Mouse (Mus musculus) midbrain, postnatal 0 days (tissue): ENCODE data around the gene Flad1. TPM values are rescaled to one million over a fixed set of nuclear protein-coding genes. Genes with fewer than 3 reads are reported as not detected.

Source experiments
- ATAC-seq: fragments of 200-750 bp; cut with Nextera tagmentation; 2 replicates; pipeline ENCODE4 v1.8.0; 2017; ENCODE audit warnings: moderate number of reproducible peaks, mild to moderate bottlenecking, moderate TSS enrichment, moderate library complexity; ENCODE audit not compliant: low FRiP score
- DNase-seq: peaks from one replicate; pipeline ENCODE4 v3.0.0-alpha.2; 2015; ENCODE audit warnings: low spot score
- H3K27ac ChIP-seq: fragments of 300-500 bp; sonication (generic); 2 replicates; pipeline ENCODE4 v1.5.1; 2014; ENCODE audit warnings: low read depth, mild to moderate bottlenecking, low read length, mixed read lengths
- H3K27me3 ChIP-seq: fragments of 300-500 bp; sonication (generic); 2 replicates; pipeline ENCODE4 v1.6.1; 2014; ENCODE audit warnings: low read length, control low read depth, mixed read lengths; ENCODE audit not compliant: insufficient read depth
- H3K36me3 ChIP-seq: fragments of 300-500 bp; sonication (generic); 2 replicates; pipeline ENCODE4 v1.6.1; 2014; ENCODE audit warnings: low read length, control low read depth, mixed read lengths; ENCODE audit not compliant: insufficient read depth
- H3K4me1 ChIP-seq: fragments of 300-500 bp; sonication (generic); 2 replicates; pipeline ENCODE4 v1.6.1; 2014; ENCODE audit warnings: mild to moderate bottlenecking, control low read depth, antibody characterized with exemption, low read length, mixed read lengths; ENCODE audit not compliant: insufficient read depth
- H3K4me2 ChIP-seq: fragments of 300-500 bp; sonication (generic); 2 replicates; pipeline ENCODE4 v1.6.1; 2014; ENCODE audit warnings: low read depth, mild to moderate bottlenecking, low read length, mixed read lengths; ENCODE audit not compliant: poor library complexity, severe bottlenecking
- H3K4me3 ChIP-seq: fragments of 300-500 bp; sonication (generic); 2 replicates; pipeline ENCODE4 v1.5.1; 2014; ENCODE audit warnings: low read depth, mild to moderate bottlenecking, low read length, moderate library complexity
- H3K9ac ChIP-seq: fragments of 300-500 bp; sonication (generic); replicated peaks from 2 replicates; pipeline ENCODE4 v1.6.1; 2014; ENCODE audit warnings: mild to moderate bottlenecking, low read length, moderate library complexity, mixed read lengths; ENCODE audit not compliant: poor library complexity, severe bottlenecking
- H3K9me3 ChIP-seq: fragments of 300-500 bp; sonication (generic); 2 replicates; pipeline ENCODE4 v1.6.1; 2016; ENCODE audit warnings: low read length, control low read depth
- CTCF ChIP-seq: IDR thresholded peaks from 2 replicates; pipeline ENCODE4 v1.5.1; 2016; ENCODE audit warnings: antibody characterized with exemption, mild to moderate bottlenecking
- WGBS: fragments of 180-500 bp; shearing (Covaris S2); extraction: QIAGEN DNeasy Blood & Tissue Kit; methylation state at CpG from one replicate; pipeline ENCODE4 v1.1.7; 2014; 5-methylcytosine and 5-hydroxymethylcytosine counted together
- polyA plus RNA-seq: library from polyadenylated mRNA; unstranded; fragments of >200 nt; fragmentation: Nextera tagmentation; extraction: Ambion mirVana; gene quantifications from 2 replicates; pipeline ENCODE4 v1.2.1, GENCODE M21; 2015
- total RNA-seq: library from RNA; depleted of rRNA; stranded (reverse); fragments of >200 nt; gene quantifications from 2 replicates; pipeline ENCODE4 v1.2.3, GENCODE M21; 2014

Flad1 gene
- total and polyA plus RNA-seq, 2 experiments from 2014 or later, result 26.0 to 34.1 TPM

DNA sequence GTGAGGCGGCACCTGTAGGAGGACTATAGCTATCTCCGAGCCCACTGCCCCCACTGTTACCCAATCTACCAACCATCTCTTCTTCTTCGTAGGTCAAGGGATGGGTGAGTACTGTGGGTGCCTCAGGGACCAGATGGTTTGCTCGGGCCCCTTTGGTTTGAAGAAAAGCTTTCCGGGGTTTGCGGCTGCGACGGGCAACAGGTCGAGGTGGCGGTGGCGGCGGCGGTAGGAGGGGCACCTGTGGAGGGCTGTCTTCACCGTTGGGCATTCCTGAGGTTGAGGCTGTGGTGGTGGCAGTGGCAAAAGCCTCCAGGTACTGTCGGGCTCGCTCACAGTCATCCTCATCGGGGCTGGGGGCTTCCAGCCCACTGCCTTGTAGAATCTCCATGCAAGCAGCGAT lies 31.0 kb downstream of the Flad1 start:
- H3K36me3 ChIP-seq, result no peaks in the 10 kb centered on the region
- 93% methylated on average over 18 of the region's 18 CpGs for WGBS
- ATAC-seq, result no peak

DNA sequence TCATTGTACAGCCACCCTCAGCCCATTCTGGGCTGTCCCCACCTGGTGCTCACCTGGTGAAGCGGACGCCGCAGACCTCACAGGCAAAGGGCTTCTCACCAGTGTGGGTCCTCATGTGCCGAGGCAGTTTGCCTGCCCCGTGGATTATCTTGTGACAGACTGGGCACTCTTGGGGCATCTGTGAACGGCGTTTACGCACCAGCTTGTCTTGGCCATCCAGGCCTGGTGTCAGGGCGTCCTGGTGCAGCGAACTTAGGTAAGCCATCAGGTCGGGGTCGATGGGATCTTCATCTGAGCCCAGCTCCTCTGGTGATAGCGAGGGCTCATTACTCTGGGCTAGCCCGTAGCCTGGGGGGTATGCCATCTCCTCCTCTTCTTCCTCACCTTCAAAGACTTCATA lies 31.4 kb downstream of the Flad1 start:
- H3K4me3 ChIP-seq, result no peak overlapping the region
- no peak overlapping the region for H3K9ac ChIP-seq
- H3K27me3 ChIP-seq, result no peaks in the 10 kb centered on the region
- H3K36me3 ChIP-seq, result no peaks in the 10 kb centered on the region
- H3K4me1 ChIP-seq, result no peaks in the 10 kb centered on the region
- no peak for TF ChIP-seq CTCF
- no peak overlapping the region for H3K27ac ChIP-seq
- H3K4me2 ChIP-seq, result no peak overlapping the region
- DNase-seq (no peak), ATAC-seq (no peak)
- H3K9me3 ChIP-seq, result no peaks in the 10 kb centered on the region
- WGBS, result 96% methylated on average over 14 of the region's 14 CpGs

More for the DNA sequence above, 31.0 kb downstream of the Flad1 start:
- no peak for DNase-seq
- H3K27me3 ChIP-seq, result no peaks in the 10 kb centered on the region
- no peak overlapping the region for H3K9ac ChIP-seq
- TF ChIP-seq CTCF, result no peak
- H3K4me1 ChIP-seq, result no peaks in the 10 kb centered on the region
- no peak overlapping the region for H3K27ac ChIP-seq
- no peaks in the 10 kb centered on the region for H3K9me3 ChIP-seq
- H3K4me2 ChIP-seq, result no peak overlapping the region
- H3K4me3 ChIP-seq, result no peak overlapping the region

DNA sequence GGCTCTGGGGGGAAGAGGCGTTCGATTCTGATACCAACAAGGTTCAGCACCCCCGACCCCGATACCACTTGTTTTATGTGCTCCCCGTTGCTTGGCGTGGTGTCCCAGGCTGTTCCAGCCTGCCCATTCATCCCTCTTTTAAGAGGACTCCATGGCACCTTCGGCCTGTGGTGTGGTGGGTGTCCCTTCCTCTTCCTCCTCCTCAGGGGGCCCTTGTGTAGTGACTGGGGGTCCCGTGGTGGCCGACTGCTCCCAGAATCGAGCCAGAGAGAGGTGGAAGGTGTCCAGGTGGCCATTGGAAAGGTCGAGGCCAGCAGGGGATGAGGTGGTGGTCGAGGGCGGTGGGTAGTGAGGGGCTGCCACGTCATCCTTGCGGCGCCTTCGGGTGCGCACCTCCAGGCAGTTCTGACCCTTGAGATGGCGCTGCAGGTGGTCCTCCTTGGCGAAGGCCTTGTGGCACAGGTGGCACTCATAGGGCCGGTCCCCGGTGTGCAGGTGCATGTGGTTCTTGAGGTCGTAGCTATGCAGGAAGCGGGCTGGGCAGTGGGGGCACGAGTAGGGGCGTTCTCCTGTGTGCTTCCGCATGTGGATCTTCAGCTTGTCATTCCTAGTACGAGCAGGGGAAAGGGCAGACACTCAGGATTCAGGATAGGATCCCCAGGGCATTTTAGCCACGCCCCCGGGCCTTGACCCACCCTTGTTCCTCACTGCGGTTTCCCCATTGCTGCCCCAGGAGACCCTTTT lies 32.1 kb downstream of the Flad1 start:
- no peak overlapping the region for H3K4me2 ChIP-seq
- WGBS, result 87% methylated on average over 31 of the region's 31 CpGs

DNA sequence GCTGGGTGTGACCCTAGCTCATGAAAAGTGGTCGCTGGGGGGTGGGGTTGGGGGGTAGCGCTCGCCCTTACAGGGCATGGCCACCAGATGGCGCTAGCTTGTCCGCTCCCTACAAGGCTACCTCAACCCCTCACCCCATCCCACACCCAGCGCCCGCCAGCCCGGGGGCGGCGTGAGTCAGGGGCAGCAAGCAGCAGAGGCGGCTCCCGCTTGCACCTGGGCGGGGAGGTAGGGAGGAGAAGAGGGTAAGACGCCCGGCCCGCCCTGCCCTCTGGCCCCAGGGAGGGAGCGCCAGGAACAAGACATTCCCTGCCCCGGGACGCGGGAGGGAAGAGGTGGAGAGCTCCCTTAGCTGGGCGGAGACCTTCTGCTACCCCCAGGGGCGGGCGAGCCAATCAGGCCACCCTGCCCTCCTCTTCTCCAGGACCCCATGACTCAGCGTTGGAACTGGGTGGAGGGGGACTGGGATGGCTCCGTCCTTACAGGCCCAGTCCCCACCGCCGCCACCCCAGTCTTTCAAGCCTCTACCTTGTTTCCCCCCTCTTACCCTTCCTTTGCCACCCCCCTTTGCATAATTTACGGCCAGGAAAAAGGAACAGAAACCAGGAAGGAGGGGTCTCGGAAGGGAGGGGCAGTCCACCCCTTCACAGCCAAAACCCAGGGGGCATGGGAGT lies 33.1 kb downstream of the Flad1 start:
- peak overlapping the region; percentile 55 for H3K4me3 ChIP-seq
- H3K9me3 ChIP-seq, result no peaks in the 10 kb centered on the region
- peak overlapping the region; percentile 80 for H3K9ac ChIP-seq
- ATAC-seq (peak; percentile 89), DNase-seq (peak; percentile 81)
- H3K27ac ChIP-seq, result peak overlapping the region; percentile 38; the same call in 1 of the 2 replicates
- 1% methylated on average over 26 of the region's 29 CpGs for WGBS
- no peaks in the 10 kb centered on the region for H3K27me3 ChIP-seq
- no peaks in the 10 kb centered on the region for H3K4me1 ChIP-seq
- no peaks in the 10 kb centered on the region for H3K36me3 ChIP-seq
- peak overlapping the region; percentile 97 for H3K4me2 ChIP-seq
- TF ChIP-seq CTCF, result peak; percentile 91

More for the DNA sequence above, 32.1 kb downstream of the Flad1 start:
- no peaks in the 10 kb centered on the region for H3K4me1 ChIP-seq
- no peaks in the 10 kb centered on the region for H3K36me3 ChIP-seq
- DNase-seq (no peak), ATAC-seq (no peak)
- no peaks in the 10 kb centered on the region for H3K9me3 ChIP-seq
- no peak overlapping the region for H3K27ac ChIP-seq
- H3K9ac ChIP-seq, result no peak overlapping the region
- no peak overlapping the region for H3K4me3 ChIP-seq
- no peaks in the 10 kb centered on the region for H3K27me3 ChIP-seq
- TF ChIP-seq CTCF, result no peak

DNA sequence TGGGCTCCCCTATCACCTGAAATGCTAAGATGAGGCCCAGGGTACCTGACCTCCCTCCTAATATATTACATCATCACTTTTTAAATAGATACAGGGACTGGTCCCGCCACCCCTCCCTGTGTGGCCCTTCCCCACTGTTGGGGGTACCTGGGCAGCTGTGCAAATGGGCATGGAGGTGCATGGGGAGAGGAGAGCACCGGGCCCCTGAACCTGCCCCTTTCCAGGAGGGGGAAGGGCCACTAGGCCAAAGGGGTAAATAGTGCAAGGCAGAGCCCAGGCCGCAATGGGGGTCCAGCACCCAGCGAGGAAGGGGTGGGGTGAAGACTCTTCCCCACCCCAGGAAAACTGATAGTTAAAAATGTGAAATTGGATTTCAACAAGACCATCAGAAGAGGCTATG lies 33.8 kb downstream of the Flad1 start:
- Histone ChIP-seq H3K36me3 (no peaks in the 10 kb centered on the region), H3K9me3 (no peaks in the 10 kb centered on the region), H3K4me1 (no peaks in the 10 kb centered on the region), H3K9ac (peak overlapping the region; percentile 80), H3K4me3 (peak overlapping the region; percentile 55), H3K27ac (no peak overlapping the region), H3K4me2 (peak overlapping the region; percentile 97), H3K27me3 (no peaks in the 10 kb centered on the region)
- TF ChIP-seq CTCF, result no peak
- DNase-seq (no peak), ATAC-seq (0 out of 2 replicates have a peak, but pooled peaks have one; percentile 12)
- WGBS, result 75% methylated on average over 4 of the region's 4 CpGs
